Mouse (Mus musculus) layer of hippocampus, postnatal 10 days (tissue): Measurements from ENCODE around the gene Mpv17l2. TPM values are rescaled to one million over a fixed set of nuclear protein-coding genes. Genes with fewer than 3 reads are reported as not detected.

ENCODE experiments used
- DNase-seq, 2 experiments: peaks; one replicate each; pipeline ENCODE4 v3.0.0; 2021; ENCODE audit warnings: low spot score in 2 of 2
- microRNA-seq, 2 experiments: library from miRNA; unstranded; fragments of <30 nt; microRNA quantifications; one replicate each; pipeline ENCODE4 v1.2.0; 2021
- total RNA-seq, 2 experiments: library from RNA; stranded (reverse); gene quantifications; 2 replicates each; pipeline ENCODE4 v1.2.3; 2021

Mpv17l2 gene
- total RNA-seq, 2 experiments from 2014 or later = 45.3 to 49.9 TPM

GRCm38 (mm10) chr8:70724216-70724615, 36.5 kb downstream of the Mpv17l2 start:
- DNase-seq = no peak

GRCm38 (mm10) chr8:70723486-70724210, 37.1 kb downstream of the Mpv17l2 start, which contains the start of gene Pde4c:
Gene Pde4c (plus strand): TSS chr8:70723720.
- DNase-seq = no peak

DNA sequence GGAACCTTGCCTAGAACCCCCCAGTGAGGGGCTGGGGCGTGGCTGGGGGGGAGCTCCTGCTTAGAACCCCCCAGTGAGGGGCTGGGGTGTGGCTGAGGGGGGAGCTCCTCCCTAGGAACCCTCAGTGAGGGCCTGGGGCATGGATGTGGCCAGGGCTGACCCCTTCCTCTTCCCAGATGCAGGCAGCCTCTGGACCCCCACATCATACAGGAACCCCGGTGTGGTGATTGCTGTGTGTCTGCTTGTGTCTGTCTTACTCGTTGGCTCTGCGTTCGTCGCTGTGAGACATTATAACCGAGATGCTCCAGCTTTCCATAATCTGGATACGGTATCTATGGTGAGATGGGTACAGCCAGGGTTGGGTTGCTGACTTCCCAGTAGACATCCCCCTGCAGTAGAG, 39.1 kb downstream of the Mpv17l2 start:
- DNase-seq = no peak

GRCm38 (mm10) chr8:70720739-70721138, 40.0 kb downstream of the Mpv17l2 start:
- peak; percentile 90 to 93 for DNase-seq

GRCm38 (mm10) chr8:70719796-70720270, 40.9 kb downstream of the Mpv17l2 start:
- DNase-seq = peak in 1 of 2 experiments; percentile 5

GRCm38 (mm10) chr8:70718297-70718696, 42.4 kb downstream of the Mpv17l2 start, which contains the start of gene Gm3336:
Gene Gm3336 (plus strand): TSS chr8:70718543.
- peak; percentile 53 to 72 for DNase-seq

GRCm38 (mm10) chr8:70716521-70717400, 44.0 kb downstream of the Mpv17l2 start:
- DNase-seq = peak in 1 of 2 experiments; percentile 5

DNA sequence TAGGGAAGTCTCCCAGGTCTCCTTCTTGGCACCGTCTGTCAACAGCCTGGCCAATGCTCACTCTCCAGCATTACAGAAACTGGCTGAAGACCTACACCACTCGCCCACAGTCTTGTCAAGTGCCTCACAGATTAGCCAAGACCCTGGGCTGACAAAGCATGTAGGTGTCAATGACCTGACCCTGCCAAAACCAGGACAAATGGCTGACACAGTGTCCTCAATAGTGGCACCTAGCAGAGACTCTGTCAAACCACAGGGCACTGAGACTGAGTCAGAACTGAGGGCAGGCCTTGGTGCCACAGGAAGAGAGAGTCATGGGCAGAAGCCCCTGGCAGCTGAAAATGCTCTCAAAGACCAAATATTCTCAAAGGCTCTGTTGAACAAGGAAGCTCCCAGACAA, 45.7 kb downstream of the Mpv17l2 start:
- DNase-seq = no peak

- no peak for DNase-seq
These were observed 46.8 kb downstream of the Mpv17l2 start for GRCm38 (mm10) chr8:70713991-70714390.

GRCm38 (mm10) chr8:70711041-70711440, 49.7 kb downstream of the Mpv17l2 start:
- DNase-seq = no peak

GRCm38 (mm10) chr8:70710296-70710695, 50.5 kb downstream of the Mpv17l2 start:
- DNase-seq = no peak

DNA sequence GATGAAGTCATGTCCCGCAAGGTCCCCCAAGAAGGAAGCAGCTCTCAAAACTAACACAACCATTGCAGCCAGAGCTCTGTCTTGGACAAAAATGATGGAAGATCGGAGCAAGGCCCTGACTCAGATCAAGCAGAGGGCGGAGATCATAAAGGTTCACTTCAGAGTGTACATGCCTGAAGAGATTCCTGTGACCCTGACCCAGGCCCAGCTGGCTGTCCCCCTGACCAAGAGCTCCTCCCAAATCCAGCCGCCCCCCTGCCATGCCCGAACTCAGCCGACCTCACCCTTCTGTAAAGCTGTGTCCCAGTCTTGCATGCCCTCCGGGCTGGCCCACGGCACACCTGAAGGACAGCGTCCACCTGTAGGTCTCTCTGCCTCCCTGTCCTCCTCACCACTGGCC, 51.0 kb downstream of the Mpv17l2 start:
- DNase-seq = no peak

Small RNAs within 50 kb of the gene (microRNA-seq; reads per million reads assigned to microRNA genes)
- gene Mir7240 = 16.3 to 21.4 reads per million in 2 experiments

Other genes with a start within 250 kb of the Mpv17l2 start
- gene Fkbp8, start 233.2 kb downstream of the Mpv17l2 start, total RNA-seq = 100 to 1,000 TPM; 337 to 361 TPM
- gene Kxd1, start 233.0 kb downstream of the Mpv17l2 start, total RNA-seq = 10 to 100 TPM; 33.1 to 35.3 TPM
- gene Ell, start 221.5 kb downstream of the Mpv17l2 start, total RNA-seq = 10 to 100 TPM; 15.8 to 16.4 TPM
- 10 to 100 TPM; 56.5 to 57.8 TPM for gene Isyna1, start 166.6 kb downstream of the Mpv17l2 start, total RNA-seq
- 100 to 1,000 TPM; 225 to 240 TPM for gene Ssbp4, start 152.1 kb downstream of the Mpv17l2 start, total RNA-seq
- gene Lrrc25, start 144.8 kb downstream of the Mpv17l2 start, total RNA-seq = 1 to 10 TPM in 1 of 2 experiments, under 1 TPM in 1; 0.96 to 2.3 TPM
- gene Gdf15, start 128.5 kb downstream of the Mpv17l2 start, total RNA-seq = not detected
- gene Pgpep1, start 100.6 kb downstream of the Mpv17l2 start, total RNA-seq = 10 to 100 TPM; 25.8 to 31.9 TPM
- gene Lsm4, start 87.7 kb downstream of the Mpv17l2 start, total RNA-seq = 10 to 100 TPM; 72.3 to 76.5 TPM
- 100 to 1,000 TPM; 166 to 187 TPM for gene Jund, start 62.0 kb downstream of the Mpv17l2 start, total RNA-seq
- under 1 TPM in 1 of 2 experiments, not detected in 1; 0.07 TPM for gene Iqcn, start 57.5 kb downstream of the Mpv17l2 start, total RNA-seq
- not detected for gene Gm3336, start 42.4 kb downstream of the Mpv17l2 start, total RNA-seq
- gene Pde4c, start 37.2 kb downstream of the Mpv17l2 start, total RNA-seq = under 1 TPM; 0.51 to 0.64 TPM
- 100 to 1,000 TPM; 584 to 714 TPM for gene Rab3a, start 6.3 kb downstream of the Mpv17l2 start, total RNA-seq
- gene Pik3r2, start 15.8 kb upstream of the Mpv17l2 start, total RNA-seq = 100 to 1,000 TPM; 170 to 174 TPM
- gene Mast3, start 44.1 kb upstream of the Mpv17l2 start, total RNA-seq = 100 to 1,000 TPM; 179 to 186 TPM
- gene Il12rb1, start 47.5 kb upstream of the Mpv17l2 start, total RNA-seq = under 1 TPM; 0.30 to 0.38 TPM
- gene Arrdc2, start 78.8 kb upstream of the Mpv17l2 start, total RNA-seq = 10 to 100 TPM; 15.7 to 18.1 TPM
- 10 to 100 TPM; 25.3 to 28.3 TPM for gene Kcnn1, start 102.3 kb upstream of the Mpv17l2 start, total RNA-seq
- 100 to 1,000 TPM in 1 of 2 experiments, 10 to 100 TPM in 1; 97.6 to 108 TPM for gene Ccdc124, start 113.0 kb upstream of the Mpv17l2 start, total RNA-seq
- 1 to 10 TPM; 5.2 to 6.9 TPM for gene Slc5a5, start 131.8 kb upstream of the Mpv17l2 start, total RNA-seq
- gene Rpl18a, start 136.5 kb upstream of the Mpv17l2 start, total RNA-seq = 100 to 1,000 TPM; 832 to 857 TPM
- gene Map1s, start 145.0 kb upstream of the Mpv17l2 start, total RNA-seq = 100 to 1,000 TPM in 1 of 2 experiments, 10 to 100 TPM in 1; 75.1 to 101 TPM